Mouse (Mus musculus): ENCODE data around the gene Mxd3. TPM values are rescaled to one million over a fixed set of nuclear protein-coding genes. Genes with fewer than 3 reads are reported as not detected.
A peak's percentile ranks its signal among the peaks of the same experiment; 100 is the strongest.

Mxd3 gene
- polyA plus RNA-seq, 1 experiment from 2014 or later = 5.9 TPM

GRCm38 (mm10) chr13:55337341-55337975 lies 7.8 kb upstream of the Mxd3 start:
- Histone ChIP-seq H3K36me3 (ENCODE audit: control insufficient read depth, insufficient read depth, low read length) (no peaks in the 10 kb centered on the region), H3K4me1 (ENCODE audit: control insufficient read depth, insufficient read depth, low read length) (no peaks in the 10 kb centered on the region), H3K27ac (ENCODE audit: low read depth, low read length) (no peak overlapping the region), H3K4me3 (ENCODE audit: low read depth, low read length) (no peak overlapping the region), H3K27me3 (ENCODE audit: control insufficient read depth, insufficient read depth, low read length) (no peaks in the 10 kb centered on the region), H3K9ac (replicated peaks; ENCODE audit: low read depth, low read length) (no peak overlapping the region), H3K9me3 (ENCODE audit: control insufficient read depth, low read length) (no peaks in the 10 kb centered on the region), H3K4me2 (ENCODE audit: low read depth, low read length) (no peak overlapping the region)
- no peak for ATAC-seq (ENCODE audit: low read depth)
- 68% methylated on average over 10 of the region's 10 CpGs for WGBS

GRCm38 (mm10) chr13:55335701-55336100 lies 6.1 kb upstream of the Mxd3 start:
- WGBS = 88% methylated on average over 4 of the region's 4 CpGs
- no peak overlapping the region for H3K4me3 ChIP-seq (ENCODE audit: low read depth, low read length)
- no peaks in the 10 kb centered on the region for H3K27me3 ChIP-seq (ENCODE audit: control insufficient read depth, insufficient read depth, low read length)
- H3K9me3 ChIP-seq (ENCODE audit: control insufficient read depth, low read length) = no peaks in the 10 kb centered on the region
- H3K4me1 ChIP-seq (ENCODE audit: control insufficient read depth, insufficient read depth, low read length) = no peaks in the 10 kb centered on the region
- no peak overlapping the region for H3K9ac ChIP-seq (replicated peaks; ENCODE audit: low read depth, low read length)
- no peak overlapping the region for H3K27ac ChIP-seq (ENCODE audit: low read depth, low read length)
- no peak overlapping the region for H3K4me2 ChIP-seq (ENCODE audit: low read depth, low read length)
- no peak for ATAC-seq (ENCODE audit: low read depth)
- no peaks in the 10 kb centered on the region for H3K36me3 ChIP-seq (ENCODE audit: control insufficient read depth, insufficient read depth, low read length)

- Histone ChIP-seq H3K4me3 (ENCODE audit: low read depth, low read length) (no peak overlapping the region), H3K9me3 (ENCODE audit: control insufficient read depth, low read length) (no peaks in the 10 kb centered on the region), H3K27me3 (ENCODE audit: control insufficient read depth, insufficient read depth, low read length) (no peaks in the 10 kb centered on the region), H3K9ac (replicated peaks; ENCODE audit: low read depth, low read length) (no peak overlapping the region), H3K27ac (ENCODE audit: low read depth, low read length) (no peak overlapping the region), H3K36me3 (ENCODE audit: control insufficient read depth, insufficient read depth, low read length) (no peaks in the 10 kb centered on the region), H3K4me2 (ENCODE audit: low read depth, low read length) (no peak overlapping the region), H3K4me1 (ENCODE audit: control insufficient read depth, insufficient read depth, low read length) (peaks cover 12% of the 10 kb centered on the region; the same call in 1 of the 2 replicates)
- no peak for ATAC-seq (ENCODE audit: low read depth)
- 88% methylated on average over 3 of the region's 3 CpGs for WGBS
Observed at GRCm38 (mm10) chr13:55332331-55332730, 2.7 kb upstream of the Mxd3 start.

GRCm38 (mm10) chr13:55330567-55331400 lies 1.2 kb upstream of the Mxd3 start:
- no peaks in the 10 kb centered on the region for H3K9me3 ChIP-seq (ENCODE audit: control insufficient read depth, low read length)
- no peak overlapping the region; the same call in 1 of the 2 replicates for H3K9ac ChIP-seq (replicated peaks; ENCODE audit: low read depth, low read length)
- H3K4me1 ChIP-seq (ENCODE audit: control insufficient read depth, insufficient read depth, low read length) = peaks cover 15% of the 10 kb centered on the region; the same call in 1 of the 2 replicates
- peak overlapping the region; percentile 70 for H3K4me2 ChIP-seq (ENCODE audit: low read depth, low read length)
- 56% methylated on average over 14 of the region's 14 CpGs for WGBS
- ATAC-seq (ENCODE audit: low read depth) = no peak
- H3K27me3 ChIP-seq (ENCODE audit: control insufficient read depth, insufficient read depth, low read length) = no peaks in the 10 kb centered on the region
- peak overlapping the region; percentile 55 for H3K4me3 ChIP-seq (ENCODE audit: low read depth, low read length)
- H3K27ac ChIP-seq (ENCODE audit: low read depth, low read length) = peak overlapping the region; percentile 66
- H3K36me3 ChIP-seq (ENCODE audit: control insufficient read depth, insufficient read depth, low read length) = peaks cover 5% of the 10 kb centered on the region; the same call in 1 of the 2 replicates

- Histone ChIP-seq H3K36me3 (ENCODE audit: control insufficient read depth, insufficient read depth, low read length) (peaks cover 16% of the 10 kb centered on the region; the same call in 1 of the 2 replicates), H3K4me2 (ENCODE audit: low read depth, low read length) (peak overlapping the region; percentile 70), H3K9ac (replicated peaks; ENCODE audit: low read depth, low read length) (peak overlapping the region; percentile 51), H3K27me3 (ENCODE audit: control insufficient read depth, insufficient read depth, low read length) (no peaks in the 10 kb centered on the region), H3K4me3 (ENCODE audit: low read depth, low read length) (peak overlapping the region; percentile 55), H3K27ac (ENCODE audit: low read depth, low read length) (peak overlapping the region; percentile 66), H3K4me1 (ENCODE audit: control insufficient read depth, insufficient read depth, low read length) (peaks cover 15% of the 10 kb centered on the region; the same call in 1 of the 2 replicates), H3K9me3 (ENCODE audit: control insufficient read depth, low read length) (no peaks in the 10 kb centered on the region)
- ATAC-seq (ENCODE audit: low read depth) = peak; percentile 22; the same call in 1 of the 2 replicates
- WGBS = 1% methylated on average over 26 of the region's 29 CpGs
Observed at GRCm38 (mm10) chr13:55329109-55329682, 427 bp downstream of the Mxd3 start.

GRCm38 (mm10) chr13:55328641-55329040 lies 982 bp downstream of the Mxd3 start:
- Histone ChIP-seq H3K27me3 (ENCODE audit: control insufficient read depth, insufficient read depth, low read length) (no peaks in the 10 kb centered on the region), H3K9me3 (ENCODE audit: control insufficient read depth, low read length) (no peaks in the 10 kb centered on the region), H3K27ac (ENCODE audit: low read depth, low read length) (no peak overlapping the region), H3K4me2 (ENCODE audit: low read depth, low read length) (peak overlapping the region; percentile 70; the same call in 1 of the 2 replicates), H3K4me1 (ENCODE audit: control insufficient read depth, insufficient read depth, low read length) (peaks cover 18% of the 10 kb centered on the region; the same call in 1 of the 2 replicates), H3K9ac (replicated peaks; ENCODE audit: low read depth, low read length) (peak overlapping the region; percentile 51; the same call in 1 of the 2 replicates), H3K36me3 (ENCODE audit: control insufficient read depth, insufficient read depth, low read length) (peaks cover 21% of the 10 kb centered on the region), H3K4me3 (ENCODE audit: low read depth, low read length) (no peak overlapping the region)
- 81% methylated on average over 4 of the region's 4 CpGs for WGBS
- ATAC-seq (ENCODE audit: low read depth) = no peak

GRCm38 (mm10) chr13:55328171-55328570 lies 1.5 kb downstream of the Mxd3 start:
- Histone ChIP-seq H3K9me3 (ENCODE audit: control insufficient read depth, low read length) (no peaks in the 10 kb centered on the region), H3K9ac (replicated peaks; ENCODE audit: low read depth, low read length) (no peak overlapping the region), H3K4me1 (ENCODE audit: control insufficient read depth, insufficient read depth, low read length) (peaks cover 23% of the 10 kb centered on the region; the same call in 1 of the 2 replicates), H3K4me3 (ENCODE audit: low read depth, low read length) (no peak overlapping the region), H3K4me2 (ENCODE audit: low read depth, low read length) (peak overlapping the region; percentile 0; the same call in 1 of the 2 replicates), H3K27ac (ENCODE audit: low read depth, low read length) (no peak overlapping the region), H3K27me3 (ENCODE audit: control insufficient read depth, insufficient read depth, low read length) (no peaks in the 10 kb centered on the region), H3K36me3 (ENCODE audit: control insufficient read depth, insufficient read depth, low read length) (peaks cover 21% of the 10 kb centered on the region)
- no peak for ATAC-seq (ENCODE audit: low read depth)
- WGBS = 85% methylated on average over 6 of the region's 6 CpGs

GRCm38 (mm10) chr13:55327633-55328032 lies 2.0 kb downstream of the Mxd3 start:
- ATAC-seq (ENCODE audit: low read depth) = 0 out of 2 replicates have a peak, but pooled peaks have one; percentile 29
- Histone ChIP-seq H3K4me3 (ENCODE audit: low read depth, low read length) (no peak overlapping the region), H3K27me3 (ENCODE audit: control insufficient read depth, insufficient read depth, low read length) (no peaks in the 10 kb centered on the region), H3K9ac (replicated peaks; ENCODE audit: low read depth, low read length) (no peak overlapping the region), H3K27ac (ENCODE audit: low read depth, low read length) (peak overlapping the region; percentile 22; the same call in 1 of the 2 replicates), H3K4me1 (ENCODE audit: control insufficient read depth, insufficient read depth, low read length) (peaks cover 28% of the 10 kb centered on the region; the same call in 1 of the 2 replicates), H3K9me3 (ENCODE audit: control insufficient read depth, low read length) (no peaks in the 10 kb centered on the region), H3K4me2 (ENCODE audit: low read depth, low read length) (0 out of 2 replicates have a peak overlapping the region, but pooled peaks have one; percentile 0), H3K36me3 (ENCODE audit: control insufficient read depth, insufficient read depth, low read length) (peaks cover 21% of the 10 kb centered on the region)
- 48% methylated on average over 8 of the region's 8 CpGs for WGBS
